In the genomic region with DNA sequence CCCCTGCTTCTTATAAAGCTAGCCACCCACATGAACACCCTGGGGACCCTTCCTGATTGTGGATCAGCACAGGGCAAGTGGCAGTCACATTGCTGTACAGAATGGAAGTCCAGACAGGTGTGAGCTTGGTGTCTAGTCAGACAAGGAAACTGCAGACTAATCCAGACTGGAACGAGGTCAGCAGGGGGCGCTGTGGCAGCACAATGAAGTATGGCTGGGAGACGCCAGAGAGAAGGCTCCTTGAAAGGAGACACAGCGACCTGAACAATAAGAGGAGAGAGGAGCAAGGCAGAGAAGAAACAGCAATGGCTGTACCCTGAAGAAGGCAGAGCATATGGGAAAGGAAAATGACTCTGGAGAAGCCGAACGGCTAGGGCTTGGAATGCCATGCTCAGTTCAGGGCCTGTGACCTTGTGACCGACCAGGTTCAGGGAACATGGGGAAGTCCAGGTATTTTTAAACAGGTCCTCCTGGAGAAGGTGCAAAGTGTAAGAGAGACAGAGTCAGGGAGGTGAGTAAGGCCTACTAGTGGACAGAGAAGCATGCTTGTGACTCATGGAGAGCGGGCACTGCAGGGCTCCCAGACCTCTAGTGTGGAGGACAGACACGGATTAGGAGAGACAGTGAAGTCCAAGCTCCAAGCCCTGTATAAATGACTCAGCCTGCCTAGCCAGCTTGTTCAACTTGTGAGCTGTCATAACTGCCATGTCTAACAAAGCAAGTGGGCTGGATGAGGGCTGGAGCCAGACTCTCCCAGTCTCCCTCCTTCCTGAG, we compare ENCODE assay signal across 8 mouse cellular contexts.
DNase-seq lines count a peak whose midpoint lies in the region; ATAC-seq and TF ChIP-seq lines count a peak whose summit lies in the region.

No protein-coding gene starts in this region.

- no peaks in the 10 kb centered on the region for H3K4me1 ChIP-seq in embryonic facial prominence, embryonic 12.5 days
- H3K4me1 ChIP-seq in heart, embryonic 10.5 days: no peaks in the 10 kb centered on the region
- H3K4me1 ChIP-seq in kidney, postnatal 0 days (replicated peaks; ENCODE audit: insufficient read depth, low read length): no peaks in the 10 kb centered on the region
- H3K4me1 ChIP-seq in liver, adult 2 months (ENCODE audit: control insufficient read depth, insufficient read depth, low read length): no peaks in the 10 kb centered on the region
- H3K4me1 ChIP-seq in neural tube, embryonic 11.5 days (ENCODE audit: control insufficient read depth, insufficient read depth, low read length): no peaks in the 10 kb centered on the region
- H3K4me1 ChIP-seq in stomach, embryonic 16.5 days (ENCODE audit: control insufficient read depth, insufficient read depth, low read length): no peaks in the 10 kb centered on the region

- no peaks in the 10 kb centered on the region for H3K9me3 ChIP-seq in embryonic facial prominence, embryonic 12.5 days
- H3K9me3 ChIP-seq in heart, embryonic 10.5 days: no peaks in the 10 kb centered on the region
- no peaks in the 10 kb centered on the region for H3K9me3 ChIP-seq in kidney, postnatal 0 days (replicated peaks; ENCODE audit: low read length)
- no peaks in the 10 kb centered on the region for H3K9me3 ChIP-seq in neural tube, embryonic 11.5 days (ENCODE audit: control insufficient read depth, low read length)
- no peaks in the 10 kb centered on the region for H3K9me3 ChIP-seq in stomach, embryonic 16.5 days (replicated peaks; ENCODE audit: control insufficient read depth, low read length)

- H3K27ac ChIP-seq in embryonic facial prominence, embryonic 12.5 days: no peak overlapping the region
- no peak overlapping the region for H3K27ac ChIP-seq in heart, embryonic 10.5 days
- no peak overlapping the region for H3K27ac ChIP-seq in kidney, postnatal 0 days
- H3K27ac ChIP-seq in liver, adult 2 months (replicated peaks; ENCODE audit: insufficient read depth, low read depth, low read length): no peak overlapping the region
- H3K27ac ChIP-seq in neural tube, embryonic 11.5 days (ENCODE audit: low read depth, low read length): no peak overlapping the region
- no peak overlapping the region for H3K27ac ChIP-seq in stomach, embryonic 16.5 days (ENCODE audit: low read length)

- no peak overlapping the region for H3K4me3 ChIP-seq in C2C12 (ENCODE audit: insufficient read depth, poor library complexity, severe bottlenecking)
- H3K4me3 ChIP-seq in embryonic facial prominence, embryonic 12.5 days: no peak overlapping the region
- H3K4me3 ChIP-seq in heart, embryonic 10.5 days: no peak overlapping the region
- H3K4me3 ChIP-seq in kidney, postnatal 0 days (replicated peaks; ENCODE audit: low read depth, low read length): no peak overlapping the region
- H3K4me3 ChIP-seq in liver, adult 2 months (ENCODE audit: insufficient read depth, low read depth, low read length): no peak overlapping the region
- H3K4me3 ChIP-seq in neural tube, embryonic 11.5 days (ENCODE audit: low read depth, low read length): no peak overlapping the region
- H3K4me3 ChIP-seq in stomach, embryonic 16.5 days (replicated peaks; ENCODE audit: low read length): no peak overlapping the region

- TF ChIP-seq POLR2A in liver, adult 2 months (IDR thresholded peaks at IDR 0.05; ENCODE audit: extremely low read depth, insufficient read depth, low read length): no peak

- no peak overlapping the region for H3ac ChIP-seq in C2C12 (ENCODE audit: control insufficient read depth, insufficient read length, low read depth)

- TF ChIP-seq CTCF in C2C12 (IDR thresholded peaks at IDR 0.05; ENCODE audit: control insufficient read depth, insufficient read depth, insufficient read length): peak; percentile 23
- TF ChIP-seq CTCF in kidney, postnatal 0 days (IDR thresholded peaks at IDR 0.05; ENCODE audit: low read depth): peak; percentile 80
- peak; percentile 88 for TF ChIP-seq CTCF in liver, adult 2 months (IDR thresholded peaks at IDR 0.05; ENCODE audit: low read depth, low read length)

- H3K27me3 ChIP-seq in C2C12 (ENCODE audit: control insufficient read depth, insufficient read depth, insufficient read length): no peaks in the 10 kb centered on the region
- no peaks in the 10 kb centered on the region for H3K27me3 ChIP-seq in embryonic facial prominence, embryonic 12.5 days
- peaks cover 8% of the 10 kb centered on the region; the same call in 1 of the 2 replicates for H3K27me3 ChIP-seq in heart, embryonic 10.5 days (ENCODE audit: insufficient read depth, poor library complexity, severe bottlenecking)
- no peaks in the 10 kb centered on the region for H3K27me3 ChIP-seq in kidney, postnatal 0 days (ENCODE audit: insufficient read depth, low read length)
- no peaks in the 10 kb centered on the region for H3K27me3 ChIP-seq in liver, adult 2 months (ENCODE audit: control insufficient read depth, insufficient read depth, low read length)
- no peaks in the 10 kb centered on the region for H3K27me3 ChIP-seq in neural tube, embryonic 11.5 days (ENCODE audit: control insufficient read depth, insufficient read depth, low read length)
- no peaks in the 10 kb centered on the region; the same call in 1 of the 2 replicates for H3K27me3 ChIP-seq in stomach, embryonic 16.5 days (ENCODE audit: control insufficient read depth, insufficient read depth, low read length)

- H3K79me2 ChIP-seq in C2C12 (ENCODE audit: control insufficient read depth, insufficient read depth): no peaks in the 10 kb centered on the region
- H3K79me2 ChIP-seq in liver, adult 2 months (ENCODE audit: control insufficient read depth, insufficient read depth, low read length): no peaks in the 10 kb centered on the region

- no peaks in the 10 kb centered on the region for H3K36me3 ChIP-seq in C2C12 (ENCODE audit: control insufficient read depth, insufficient read depth)
- no peaks in the 10 kb centered on the region for H3K36me3 ChIP-seq in embryonic facial prominence, embryonic 12.5 days
- H3K36me3 ChIP-seq in heart, embryonic 10.5 days: 0 out of 2 replicates have a peak, but pooled peaks cover 8% of the 10 kb centered on the region
- H3K36me3 ChIP-seq in kidney, postnatal 0 days (ENCODE audit: insufficient read depth, low read length): no peaks in the 10 kb centered on the region
- no peaks in the 10 kb centered on the region; the same call in 1 of the 2 replicates for H3K36me3 ChIP-seq in liver, adult 2 months (ENCODE audit: control insufficient read depth, insufficient read depth, low read length)
- no peaks in the 10 kb centered on the region for H3K36me3 ChIP-seq in neural tube, embryonic 11.5 days (ENCODE audit: control insufficient read depth, insufficient read depth, low read length)
- H3K36me3 ChIP-seq in stomach, embryonic 16.5 days (ENCODE audit: control insufficient read depth, insufficient read depth, low read length): no peaks in the 10 kb centered on the region

- no peaks in the 10 kb centered on the region for H3K79me3 ChIP-seq in C2C12 (ENCODE audit: low read depth)

- 48% methylated on average over 9 of the region's 9 CpGs for WGBS in embryonic facial prominence, embryonic 12.5 days
- WGBS in heart, embryonic 10.5 days: 47% methylated on average over 9 of the region's 9 CpGs
- WGBS in kidney, postnatal 0 days: 46% methylated on average over 9 of the region's 9 CpGs
- WGBS in liver, adult 2 months: 31% methylated on average over 9 of the region's 9 CpGs
- 50% methylated on average over 9 of the region's 9 CpGs for WGBS in neural tube, embryonic 11.5 days
- 40% methylated on average over 9 of the region's 9 CpGs for WGBS in stomach, embryonic 16.5 days

- no peak overlapping the region for H3K9ac ChIP-seq in embryonic facial prominence, embryonic 12.5 days
- no peak overlapping the region for H3K9ac ChIP-seq in kidney, postnatal 0 days (ENCODE audit: low read depth, low read length)
- no peak overlapping the region for H3K9ac ChIP-seq in liver, adult 2 months (ENCODE audit: low read depth, low read length)
- no peak overlapping the region for H3K9ac ChIP-seq in neural tube, embryonic 11.5 days (ENCODE audit: low read length)
- H3K9ac ChIP-seq in stomach, embryonic 16.5 days (ENCODE audit: low read length): no peak overlapping the region

- no peak overlapping the region for H3K4me2 ChIP-seq in embryonic facial prominence, embryonic 12.5 days (replicated peaks)
- no peak overlapping the region for H3K4me2 ChIP-seq in kidney, postnatal 0 days (ENCODE audit: low read length)
- H3K4me2 ChIP-seq in neural tube, embryonic 11.5 days (ENCODE audit: low read depth): no peak overlapping the region
- no peak overlapping the region for H3K4me2 ChIP-seq in stomach, embryonic 16.5 days (ENCODE audit: low read depth, low read length)

- peak; percentile 86 to 88 for DNase-seq in adrenal gland, postnatal 36 days
- peak; percentile 77 for DNase-seq in heart, embryonic 10.5 days (ENCODE audit: low spot score)
- peak; percentile 74 for DNase-seq in kidney, postnatal 0 days (ENCODE audit: low spot score)
- peak; percentile 39 for DNase-seq in liver, adult 2 months (ENCODE audit: extremely low read depth, low read depth, low spot score)
- DNase-seq in neural tube, embryonic 11.5 days (ENCODE audit: low spot score): peak; percentile 72

- 0 out of 2 replicates have a peak, but pooled peaks have one; percentile 35 for ATAC-seq in embryonic facial prominence, embryonic 12.5 days (ENCODE audit: insufficient number of reproducible peaks, insufficient read depth, low FRiP score, low TSS enrichment)
- ATAC-seq in kidney, postnatal 0 days (replicated peaks; ENCODE audit: low FRiP score, low read depth): peak; percentile 66
- ATAC-seq in neural tube, embryonic 11.5 days (ENCODE audit: insufficient read depth, low FRiP score, low TSS enrichment): peak; percentile 65; the same call in 1 of the 2 replicates
- peak; percentile 37; the same call in 1 of the 2 replicates for ATAC-seq in stomach, embryonic 16.5 days (ENCODE audit: insufficient read depth, low FRiP score)

TF ChIP-seq in C2C12, 6 proteins besides CTCF, POLR2A, EP300 and RAD21:
- no peak for TF ChIP-seq FOSL1 (IDR thresholded peaks at IDR 0.05; ENCODE audit: insufficient read depth, low read length, poor library complexity, severe bottlenecking)

Comparison
In these comparisons a context has a peak if more than half of its experiments do, and no peak if none do; other contexts are left out.
1. CTCF ChIP-seq: peak in every context shown above with its lines; median percentile 88 in liver, adult 2 months; 80 in kidney, postnatal 0 days; 23 in C2C12.